Mouse (Mus musculus) heart, embryonic 16.5 days (tissue): ENCODE measurements around the gene Glce. TPM values are rescaled to one million over a fixed set of nuclear protein-coding genes. Genes with fewer than 3 reads are reported as not detected.
A peak's percentile ranks its signal among the peaks of the same experiment; 100 is the strongest.

Experiments
- ATAC-seq: fragments of 200-750 bp; cut with Nextera tagmentation; replicated peaks from 2 replicates; pipeline ENCODE4 v1.8.0; 2017; ENCODE audit warnings: moderate number of reproducible peaks; ENCODE audit not compliant: insufficient read depth, low FRiP score; ENCODE audit errors: extremely low read depth
- H3K27ac ChIP-seq: fragments of 300-500 bp; sonication (generic); 2 replicates; pipeline ENCODE4 v1.5.1; 2014; ENCODE audit warnings: mild to moderate bottlenecking, low read length, control low read depth, moderate library complexity
- H3K27me3 ChIP-seq: fragments of 300-500 bp; sonication (generic); 2 replicates; pipeline ENCODE4 v1.6.1; 2014; ENCODE audit warnings: low read length, mixed read lengths; ENCODE audit not compliant: control insufficient read depth, insufficient read depth
- H3K36me3 ChIP-seq: fragments of 300-500 bp; sonication (generic); 2 replicates; pipeline ENCODE4 v1.6.1; 2014; ENCODE audit not compliant: control insufficient read depth, insufficient read depth
- H3K4me1 ChIP-seq: fragments of 300-500 bp; sonication (generic); 2 replicates; pipeline ENCODE4 v1.6.1; 2014; ENCODE audit warnings: low read length, mixed read lengths; ENCODE audit not compliant: control insufficient read depth, insufficient read depth
- H3K4me2 ChIP-seq: fragments of 300-500 bp; sonication (generic); 2 replicates; pipeline ENCODE4 v1.6.1; 2014; ENCODE audit warnings: low read depth, mild to moderate bottlenecking, control low read depth, low read length
- H3K4me3 ChIP-seq: fragments of 300-500 bp; sonication (generic); 2 replicates; pipeline ENCODE4 v1.5.1; 2014; ENCODE audit warnings: mild to moderate bottlenecking, control low read depth, low read length
- H3K9ac ChIP-seq: fragments of 300-500 bp; sonication (generic); 2 replicates; pipeline ENCODE4 v1.6.1; 2014; ENCODE audit warnings: low read length, control low read depth
- H3K9me3 ChIP-seq: fragments of 300-500 bp; sonication (generic); replicated peaks from 2 replicates; pipeline ENCODE4 v1.6.1; 2016; ENCODE audit warnings: low read length; ENCODE audit not compliant: control insufficient read depth
- WGBS: fragments of 180-500 bp; shearing (Covaris S2); extraction: QIAGEN DNeasy Blood & Tissue Kit; methylation state at CpG from one replicate; pipeline ENCODE4 v1.1.7; 2014; 5-methylcytosine and 5-hydroxymethylcytosine counted together
- polyA plus RNA-seq: library from polyadenylated mRNA; unstranded; fragments of >200 nt; fragmentation: Nextera tagmentation; extraction: Ambion mirVana; gene quantifications from 2 replicates; pipeline ENCODE4 v1.2.1, GENCODE M21; 2015

The Glce gene
- polyA plus RNA-seq, 1 experiment from 2014 or later = 8.7 TPM

GRCm38 (mm10) chr9:62132005-62132782 is 9.7 kb upstream of the Glce start:
- H3K4me2 ChIP-seq = no peak overlapping the region
- H3K27me3 ChIP-seq = no peaks in the 10 kb centered on the region; the same call in 1 of the 2 replicates
- no peaks in the 10 kb centered on the region for H3K36me3 ChIP-seq
- H3K4me1 ChIP-seq = no peaks in the 10 kb centered on the region
- H3K27ac ChIP-seq = no peak overlapping the region
- no peak overlapping the region for H3K9ac ChIP-seq
- 58% methylated on average over 4 of the region's 4 CpGs for WGBS
- H3K9me3 ChIP-seq = no peaks in the 10 kb centered on the region
- no peak overlapping the region for H3K4me3 ChIP-seq
- ATAC-seq = no peak

DNA sequence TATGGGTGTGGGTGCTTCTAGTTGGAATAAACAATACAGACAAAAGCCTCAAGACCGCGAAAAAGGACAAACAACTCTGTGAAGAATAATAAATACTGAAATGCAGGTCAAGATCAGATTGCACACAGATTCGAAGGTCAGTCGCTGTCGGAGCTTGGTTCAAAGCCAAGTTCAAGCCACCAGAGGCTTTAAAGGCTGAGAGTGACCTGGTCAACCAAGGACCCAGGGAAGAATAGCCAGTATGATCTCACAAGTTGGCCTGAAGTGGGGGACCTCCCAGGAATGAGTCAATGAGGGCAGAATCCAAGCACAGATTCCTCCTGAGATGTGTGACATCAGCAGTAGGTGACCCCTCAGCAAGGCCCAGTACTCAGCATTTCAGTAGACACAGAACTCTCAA is 8.3 kb upstream of the Glce start:
- H3K4me1 ChIP-seq = no peaks in the 10 kb centered on the region
- H3K27ac ChIP-seq = no peak overlapping the region
- H3K4me3 ChIP-seq = no peak overlapping the region
- no peak overlapping the region for H3K4me2 ChIP-seq
- no peaks in the 10 kb centered on the region for H3K36me3 ChIP-seq
- H3K9me3 ChIP-seq = no peaks in the 10 kb centered on the region
- no peak overlapping the region for H3K9ac ChIP-seq
- no peak for ATAC-seq
- WGBS = 87% methylated on average over 5 of the region's 5 CpGs
- no peaks in the 10 kb centered on the region; the same call in 1 of the 2 replicates for H3K27me3 ChIP-seq

DNA sequence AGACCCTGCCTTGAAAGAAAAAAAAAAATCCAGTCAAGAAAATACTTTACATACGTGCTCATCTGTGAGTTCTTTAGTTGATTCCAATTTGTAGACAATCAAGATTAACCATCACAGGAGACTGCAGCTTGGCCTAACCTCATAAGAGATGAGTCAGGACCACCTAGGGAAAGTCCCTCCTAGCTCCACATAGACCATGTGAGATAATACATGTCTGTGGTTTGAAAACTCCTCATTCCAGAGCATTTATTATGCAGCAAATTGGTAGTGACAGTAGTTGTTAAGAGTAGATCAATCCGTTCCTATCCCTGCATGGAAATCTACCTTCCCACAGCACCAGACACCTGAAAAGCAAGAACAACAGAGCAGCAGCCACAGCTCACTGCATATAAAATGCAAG is 5.6 kb upstream of the Glce start:
- H3K9ac ChIP-seq = no peak overlapping the region
- no peak overlapping the region for H3K4me2 ChIP-seq
- ATAC-seq = no peak
- H3K27ac ChIP-seq = no peak overlapping the region
- peaks cover 5% of the 10 kb centered on the region for H3K4me1 ChIP-seq
- H3K27me3 ChIP-seq = no peaks in the 10 kb centered on the region
- WGBS = 88% methylated on average over 2 of the region's 2 CpGs
- H3K4me3 ChIP-seq = no peak overlapping the region
- H3K36me3 ChIP-seq = no peaks in the 10 kb centered on the region
- H3K9me3 ChIP-seq = no peaks in the 10 kb centered on the region

- Histone ChIP-seq H3K4me1 (peaks cover 8% of the 10 kb centered on the region), H3K4me2 (no peak overlapping the region), H3K27me3 (no peaks in the 10 kb centered on the region), H3K4me3 (no peak overlapping the region), H3K36me3 (no peaks in the 10 kb centered on the region), H3K9me3 (no peaks in the 10 kb centered on the region), H3K9ac (no peak overlapping the region), H3K27ac (no peak overlapping the region)
- WGBS = 58% methylated on average over 5 of the region's 5 CpGs
- ATAC-seq = no peak
These were observed 3.6 kb upstream of the Glce start for GRCm38 (mm10) chr9:62125986-62126575.

GRCm38 (mm10) chr9:62124266-62124665 is 1.8 kb upstream of the Glce start:
- no peak overlapping the region for H3K27ac ChIP-seq
- ATAC-seq = no peak
- 76% methylated on average over 1 of the region's 1 CpGs for WGBS

DNA sequence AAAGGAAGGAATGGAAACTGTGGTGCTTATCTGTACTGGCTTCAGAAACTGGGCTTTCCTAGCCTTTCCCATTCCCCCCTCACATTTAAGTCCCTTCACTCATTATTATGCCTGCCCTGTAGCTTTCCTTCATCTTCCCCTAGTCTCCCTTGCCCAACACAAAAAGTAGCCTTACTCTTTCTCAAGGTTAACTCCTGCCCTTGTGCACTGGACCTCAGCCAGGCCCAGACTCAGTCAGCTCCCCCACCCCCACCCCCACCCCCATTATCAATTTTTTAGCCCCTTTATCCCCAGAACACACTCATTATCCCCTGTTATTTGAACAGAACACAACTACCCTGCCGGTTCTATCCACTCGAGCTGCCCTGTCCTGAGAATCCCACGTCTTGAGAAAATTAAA is 1.0 kb upstream of the Glce start:
- H3K9me3 ChIP-seq = no peaks in the 10 kb centered on the region
- ATAC-seq = no peak
- H3K4me2 ChIP-seq = peak overlapping the region; percentile 59
- H3K36me3 ChIP-seq = no peaks in the 10 kb centered on the region
- H3K4me3 ChIP-seq = peak overlapping the region; percentile 77
- 72% methylated on average over 3 of the region's 3 CpGs for WGBS
- no peaks in the 10 kb centered on the region for H3K27me3 ChIP-seq
- peak overlapping the region; percentile 64; the same call in 1 of the 2 replicates for H3K27ac ChIP-seq
- peak overlapping the region; percentile 69 for H3K9ac ChIP-seq
- H3K4me1 ChIP-seq = peaks cover 8% of the 10 kb centered on the region

More at GRCm38 (mm10) chr9:62124266-62124665, 1.8 kb upstream of the Glce start:
- no peak overlapping the region for H3K4me3 ChIP-seq
- H3K36me3 ChIP-seq = no peaks in the 10 kb centered on the region
- no peaks in the 10 kb centered on the region for H3K9me3 ChIP-seq
- peaks cover 8% of the 10 kb centered on the region for H3K4me1 ChIP-seq
- H3K4me2 ChIP-seq = no peak overlapping the region
- H3K27me3 ChIP-seq = no peaks in the 10 kb centered on the region
- H3K9ac ChIP-seq = no peak overlapping the region

DNA sequence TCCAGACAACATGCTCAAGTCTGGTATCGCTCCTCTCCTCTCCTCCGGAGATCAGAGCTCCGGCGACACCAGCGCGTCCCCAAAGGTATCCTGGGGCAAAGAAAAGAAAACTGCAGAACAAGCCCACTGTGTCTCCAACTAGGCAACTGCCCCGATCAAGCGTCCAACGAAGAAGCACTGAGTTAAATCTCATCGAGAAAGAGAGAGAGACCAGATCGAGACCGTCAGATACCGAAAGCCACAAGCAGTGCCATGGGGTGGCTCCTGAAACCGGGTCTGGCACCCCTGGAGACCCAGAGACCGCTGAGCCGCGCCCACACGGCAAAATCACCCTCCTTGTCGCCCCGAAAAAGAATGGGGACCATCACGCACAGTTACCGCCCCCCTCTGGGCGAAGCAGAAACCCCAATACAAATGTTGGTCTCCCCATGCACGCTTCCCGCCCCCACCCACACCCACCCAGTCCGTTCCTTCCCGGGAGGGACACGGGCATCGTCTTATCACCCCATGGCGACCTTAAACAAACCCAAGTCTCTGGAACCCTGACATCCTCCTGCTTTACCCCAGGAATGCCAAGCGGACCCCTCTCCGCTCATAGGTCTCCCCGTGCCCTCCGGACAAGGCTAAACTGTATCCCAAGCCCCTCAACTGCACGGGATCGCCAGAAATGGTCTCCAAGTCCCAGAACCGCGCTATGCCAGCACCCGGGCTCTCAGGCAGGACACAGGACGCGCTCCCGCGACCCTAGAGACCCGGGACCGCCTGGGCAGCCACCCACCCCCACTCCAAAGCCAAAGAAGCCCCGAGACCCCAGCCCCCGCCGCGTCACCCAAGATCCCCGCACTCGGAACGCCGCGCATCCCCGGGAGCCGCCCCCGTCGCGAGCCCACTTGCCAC is 656 bp downstream of the Glce start:
- Histone ChIP-seq H3K4me1 (peaks cover 8% of the 10 kb centered on the region), H3K27me3 (no peaks in the 10 kb centered on the region), H3K4me3 (peak overlapping the region; percentile 78), H3K4me2 (peak overlapping the region; percentile 74), H3K9ac (peak overlapping the region; percentile 91), H3K27ac (peak overlapping the region; percentile 86), H3K36me3 (no peaks in the 10 kb centered on the region), H3K9me3 (no peaks in the 10 kb centered on the region)
- under 1% methylated on average over 57 of the region's 59 CpGs for WGBS
- ATAC-seq = peak; percentile 32

- peaks cover 8% of the 10 kb centered on the region for H3K4me1 ChIP-seq
- no peak overlapping the region for H3K27ac ChIP-seq
- H3K36me3 ChIP-seq = no peaks in the 10 kb centered on the region
- WGBS = 62% methylated on average over 3 of the region's 3 CpGs
- no peaks in the 10 kb centered on the region for H3K9me3 ChIP-seq
- no peak overlapping the region for H3K9ac ChIP-seq
- no peaks in the 10 kb centered on the region for H3K27me3 ChIP-seq
- ATAC-seq = no peak
- no peak overlapping the region for H3K4me2 ChIP-seq
- no peak overlapping the region for H3K4me3 ChIP-seq
These were observed 3.7 kb downstream of the Glce start for GRCm38 (mm10) chr9:62118754-62119153.
